In genomic region chr4:24899146-24899545, GRCm38 (mm10) we compare ENCODE assay signal across 8 mouse cellular contexts. TPM values are rescaled to one million over a fixed set of nuclear protein-coding genes. Genes with fewer than 3 reads are reported as not detected.
DNase-seq lines count a peak whose midpoint lies in the region; ATAC-seq and TF ChIP-seq lines count a peak whose summit lies in the region.

No protein-coding gene starts in this region.

- peak overlapping the region; percentile 56 for H3K4me2 ChIP-seq in hindbrain, embryonic 14.5 days (replicated peaks)
- peak overlapping the region; percentile 72 for H3K4me2 ChIP-seq in midbrain, embryonic 13.5 days (replicated peaks)

- peaks cover 3% of the 10 kb centered on the region for H3K4me1 ChIP-seq in kidney, adult 2 months (ENCODE audit: control insufficient read depth, insufficient read depth, low read length)
- no peaks in the 10 kb centered on the region for H3K4me1 ChIP-seq in bone marrow macrophage, adult 2 months (ENCODE audit: control insufficient read depth, insufficient read depth, low read length)
- H3K4me1 ChIP-seq in hindbrain, embryonic 14.5 days (replicated peaks; ENCODE audit: control insufficient read depth, insufficient read depth, low read length): peaks cover 11% of the 10 kb centered on the region
- H3K4me1 ChIP-seq in midbrain, embryonic 13.5 days (replicated peaks): peaks cover 13% of the 10 kb centered on the region

- no peaks in the 10 kb centered on the region for H3K9me3 ChIP-seq in hindbrain, embryonic 14.5 days (ENCODE audit: control insufficient read depth, low read length)
- no peaks in the 10 kb centered on the region for H3K9me3 ChIP-seq in midbrain, embryonic 13.5 days

- no peaks in the 10 kb centered on the region for H3K27me3 ChIP-seq in kidney, adult 2 months (replicated peaks; ENCODE audit: control insufficient read depth, insufficient read depth, low read length)
- no peaks in the 10 kb centered on the region for H3K27me3 ChIP-seq in hindbrain, embryonic 14.5 days (ENCODE audit: control insufficient read depth, insufficient read depth, low read length)
- no peaks in the 10 kb centered on the region for H3K27me3 ChIP-seq in midbrain, embryonic 13.5 days

- peak overlapping the region; percentile 77 for H3K9ac ChIP-seq in hindbrain, embryonic 14.5 days
- peak overlapping the region; percentile 85 for H3K9ac ChIP-seq in midbrain, embryonic 13.5 days (replicated peaks)

- H3K4me3 ChIP-seq in kidney, adult 2 months (ENCODE audit: insufficient read depth, low read depth, low read length): 0 out of 2 replicates have a peak overlapping the region, but pooled peaks have one; percentile 37
- H3K4me3 ChIP-seq in bone marrow macrophage, adult 2 months (ENCODE audit: insufficient read depth, low read length): peak overlapping the region; percentile 93
- H3K4me3 ChIP-seq in hindbrain, embryonic 14.5 days (replicated peaks; ENCODE audit: low read length): peak overlapping the region; percentile 85
- H3K4me3 ChIP-seq in midbrain, embryonic 13.5 days (replicated peaks): peak overlapping the region; percentile 88

- H3K27ac ChIP-seq in kidney, adult 2 months (ENCODE audit: insufficient read depth, low read depth, low read length): no peak overlapping the region
- 0 out of 2 replicates have a peak overlapping the region, but pooled peaks have one; percentile 23 for H3K27ac ChIP-seq in bone marrow macrophage, adult 2 months (ENCODE audit: insufficient read depth, low read depth, low read length)
- H3K27ac ChIP-seq in hindbrain, embryonic 14.5 days: no peak overlapping the region
- no peak overlapping the region for H3K27ac ChIP-seq in midbrain, embryonic 13.5 days

- peak; percentile 9 for DNase-seq in kidney, adult 2 months
- no peak for DNase-seq in kidney, postnatal 36 days
- no peak for DNase-seq in hindbrain, embryonic 14.5 days (ENCODE audit: low spot score)
- no peak for DNase-seq in adrenal gland, postnatal 14 days
- DNase-seq in urinary bladder, postnatal 14 days (ENCODE audit: low spot score): no peak
- no peak for DNase-seq in urinary bladder, postnatal 10 days (ENCODE audit: low spot score)

- no peaks in the 10 kb centered on the region; the same call in 1 of the 2 replicates for H3K36me3 ChIP-seq in kidney, adult 2 months (ENCODE audit: control insufficient read depth, insufficient read depth, low read length)
- peaks cover 27% of the 10 kb centered on the region for H3K36me3 ChIP-seq in hindbrain, embryonic 14.5 days (replicated peaks; ENCODE audit: control insufficient read depth, insufficient read depth)
- peaks cover 28% of the 10 kb centered on the region for H3K36me3 ChIP-seq in midbrain, embryonic 13.5 days

- no peak for ATAC-seq in hindbrain, embryonic 14.5 days (ENCODE audit: low FRiP score)
- ATAC-seq in midbrain, embryonic 13.5 days: no peak

- WGBS in kidney, adult 2 months: 15% methylated on average over 4 of the region's 4 CpGs
- 29% methylated on average over 4 of the region's 4 CpGs for whole genome bisulfite sequencing in hindbrain, embryonic 14.5 days
- WGBS in midbrain, embryonic 13.5 days: 40% methylated on average over 4 of the region's 4 CpGs

- TF ChIP-seq CTCF in kidney, adult 2 months (conservative IDR thresholded peaks at IDR 0.05; ENCODE audit: insufficient read depth, insufficient read length, low read depth, low read length): no peak
- no peak for TF ChIP-seq CTCF in bone marrow macrophage, adult 2 months (IDR thresholded peaks at IDR 0.05; ENCODE audit: low read depth, low read length)

- no peak for TF ChIP-seq POLR2A in kidney, adult 2 months (IDR thresholded peaks at IDR 0.05; ENCODE audit: low read depth, low read length)
- TF ChIP-seq POLR2A in bone marrow macrophage, adult 2 months (IDR thresholded peaks at IDR 0.05; ENCODE audit: borderline replicate concordance, low read depth, low read length): no peak

RNA-seq across cellular contexts. Expression of gene Ndufaf4, which starts 1.3 kb away (rescaled TPM):
- 4.5 and 5.9 TPM in 2 replicates for polyA plus RNA-seq in kidney, adult 2 months (2012; rRNA removed)
- 7.2 and 10.2 TPM in 2 replicates for polyA plus RNA-seq in bone marrow macrophage, adult 2 months (2012; ENCODE audit: insufficient read depth, insufficient read length, missing spikeins)
- 74.2 and 78.9 TPM in 2 replicates for polyA plus RNA-seq in hindbrain, embryonic 14.5 days (2014; fragmentation: Nextera tagmentation; extraction: Ambion mirVana)
- 57.7 and 58.0 TPM in 2 replicates for polyA plus RNA-seq in midbrain, embryonic 13.5 days (2015; fragmentation: Nextera tagmentation; extraction: Ambion mirVana)
- 36.3 and 45.8 TPM in 2 replicates for total RNA-seq in adrenal gland, postnatal 14 days (2021)

RNA-seq across cellular contexts. Expression of gene Klhl32, which starts 48.2 kb away (rescaled TPM):
- 1.9 and 2.1 TPM in 2 replicates for polyA plus RNA-seq in kidney, adult 2 months (2012; rRNA removed)
- polyA plus RNA-seq in bone marrow macrophage, adult 2 months (2012; ENCODE audit: insufficient read depth, insufficient read length, missing spikeins): not detected in 2 replicates
- polyA plus RNA-seq in hindbrain, embryonic 14.5 days (2014; fragmentation: Nextera tagmentation; extraction: Ambion mirVana): 29.8 and 31.2 TPM in 2 replicates
- 19.0 and 19.8 TPM in 2 replicates for polyA plus RNA-seq in midbrain, embryonic 13.5 days (2015; fragmentation: Nextera tagmentation; extraction: Ambion mirVana)
- 3.4 and 3.5 TPM in 2 replicates for total RNA-seq in adrenal gland, postnatal 14 days (2021)

Comparison
In these comparisons a context has a peak if more than half of its experiments do, and no peak if none do; other contexts are left out.
1. H3K4me3 ChIP-seq: peak in every context shown above with its lines; median percentile 93 in bone marrow macrophage, adult 2 months; 88 in midbrain, embryonic 13.5 days; 85 in hindbrain, embryonic 14.5 days; 37 in kidney, adult 2 months.